Mouse (Mus musculus): ENCODE measurements around the gene Mlx.
A peak's percentile ranks its signal among the peaks of the same experiment; 100 is the strongest.

DNA sequence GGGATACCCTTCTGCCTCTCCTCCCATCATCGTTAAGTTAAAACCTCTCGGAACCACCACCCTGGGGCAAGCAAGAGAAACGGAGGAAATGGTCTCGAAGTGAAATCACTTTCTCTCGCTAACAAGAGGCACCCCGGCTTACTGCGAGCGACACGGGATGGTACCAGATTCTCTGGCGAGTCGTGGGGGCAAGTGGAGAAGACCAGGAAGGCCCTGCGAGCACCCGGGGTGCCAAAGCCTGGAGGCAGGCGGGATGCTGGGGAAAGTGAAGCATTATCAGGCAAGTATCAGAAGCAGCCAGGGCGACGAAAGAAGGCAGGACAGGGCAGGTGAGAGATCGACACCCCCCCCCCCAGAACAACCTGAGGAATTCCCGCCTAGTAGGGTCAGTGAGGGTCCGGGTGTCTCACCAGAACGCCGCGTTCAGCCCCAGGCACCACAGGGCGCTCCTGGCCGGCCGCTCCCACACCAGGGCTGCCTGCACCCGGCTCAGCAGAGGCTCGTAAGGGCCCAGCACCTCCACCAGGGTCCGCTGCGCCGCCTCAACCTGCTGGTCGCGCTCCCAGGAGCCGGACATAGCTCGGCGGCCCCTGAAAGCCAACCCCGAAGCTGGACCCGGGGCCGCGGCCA, 32.2 kb downstream of the Mlx start:
- no peak for TF ChIP-seq POLR2A (IDR thresholded peaks at IDR 0.05; ENCODE audit: insufficient read depth, low read depth, low read length)
- TF ChIP-seq CTCF (IDR thresholded peaks at IDR 0.05): peak; percentile 51
- TF ChIP-seq EP300 (IDR thresholded peaks at IDR 0.05; ENCODE audit: insufficient read depth, low read depth, low read length): no peak

Measured in heart, adult 2 months (tissue).